Mouse (Mus musculus) olfactory bulb, adult 2 months (tissue): ENCODE measurements around the gene Ddx21.

ENCODE experiments used
- CTCF ChIP-seq: fragments of 200-500 bp; IDR thresholded peaks from 2 replicates; pipeline ENCODE4 v1.5.1; 2012; ENCODE audit warnings: low read depth, mild to moderate bottlenecking, low read length, moderate library complexity; ENCODE audit not compliant: insufficient read depth
- POLR2A ChIP-seq: fragments of 200-500 bp; IDR thresholded peaks from 2 replicates; pipeline ENCODE4 v1.6.1; 2012; ENCODE audit warnings: mild to moderate bottlenecking, low read depth, low read length, moderate library complexity; ENCODE audit not compliant: insufficient read depth

DNA sequence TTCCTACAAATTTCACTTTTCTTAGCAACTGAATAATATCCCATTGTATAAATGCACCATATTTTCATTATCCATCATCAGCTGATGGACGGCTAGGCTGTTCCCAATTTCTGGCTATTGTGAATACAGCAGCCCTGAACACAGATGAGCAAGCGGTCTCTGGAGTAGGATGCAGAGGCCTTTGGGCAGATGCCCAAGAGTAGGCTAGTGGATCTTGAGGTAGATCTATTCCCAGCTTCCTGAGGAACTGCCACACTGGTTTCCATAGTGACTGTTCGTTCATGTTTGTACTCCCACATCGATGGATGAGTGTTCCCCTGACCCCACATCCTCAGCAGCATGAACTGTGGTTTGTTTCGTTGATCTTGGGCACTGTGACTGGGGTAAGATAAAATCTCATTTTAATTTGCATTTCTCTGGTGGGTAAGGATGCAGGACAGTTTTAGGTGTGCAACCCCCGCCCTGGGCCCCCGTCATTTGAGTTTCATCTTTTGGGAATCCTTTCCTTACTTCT lies 51.2 kb downstream of the Ddx21 start:
- TF ChIP-seq POLR2A = no peak
- no peak for TF ChIP-seq CTCF
